Mouse (Mus musculus): Measurements from ENCODE around the gene Arhgef19. TPM values are rescaled to one million over a fixed set of nuclear protein-coding genes. Genes with fewer than 3 reads are reported as not detected.

The Arhgef19 gene
- total RNA-seq, 2 experiments from 2014 or later: 17.9 to 21.2 TPM

DNA sequence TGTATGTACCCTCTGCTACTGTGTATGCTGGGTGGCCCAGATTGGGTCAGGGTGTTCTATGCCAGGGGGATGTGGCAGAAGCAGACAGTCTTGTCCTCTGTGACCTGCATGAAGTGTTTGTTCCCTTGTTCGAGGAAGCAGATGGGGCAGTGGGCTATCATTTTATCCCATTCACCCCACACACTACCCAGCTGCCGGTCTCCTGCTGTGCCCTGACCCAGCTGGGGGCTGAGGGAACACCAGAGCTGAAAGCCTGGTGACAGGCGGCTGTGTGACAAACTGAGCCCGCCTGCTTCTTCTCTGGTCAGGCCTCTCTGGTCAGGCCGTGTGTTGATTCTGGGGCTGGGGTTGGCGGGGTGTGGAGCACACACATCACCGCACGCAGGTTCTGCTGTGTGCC lies 66.8 kb downstream of the Arhgef19 start:
- no peak for DNase-seq (ENCODE audit: low spot score in 2 of 2)

Other genes starting within 250 kb of the Arhgef19 start
- 1 to 10 TPM; 3.8 to 4.4 TPM for gene Mfap2, start 229.1 kb upstream of the Arhgef19 start, total RNA-seq (2021)
- 10 to 100 TPM; 44.6 to 55.4 TPM for gene Crocc, start 178.9 kb upstream of the Arhgef19 start, total RNA-seq (2021)
- gene Necap2, start 161.1 kb upstream of the Arhgef19 start, total RNA-seq (2021): 10 to 100 TPM; 43.2 to 44.3 TPM
- under 1 TPM; 0.21 to 0.23 TPM for gene Spata21, start 151.2 kb upstream of the Arhgef19 start, total RNA-seq (2021)
- gene Szrd1, start 99.7 kb upstream of the Arhgef19 start, total RNA-seq (2021): 10 to 100 TPM; 51.3 to 54.1 TPM
- gene Fbxo42, start 91.6 kb upstream of the Arhgef19 start, total RNA-seq (2021): 10 to 100 TPM; 30.1 to 31.5 TPM
- gene Rsg1, start 25.5 kb upstream of the Arhgef19 start, total RNA-seq (2021): 1 to 10 TPM; 3.6 to 4.3 TPM
- 1 to 10 TPM; 1.3 to 1.5 TPM for gene Epha2, start 61.7 kb downstream of the Arhgef19 start, total RNA-seq (2021)
- 1 to 10 TPM; 4.2 to 4.3 TPM for gene Fam131c, start 128.7 kb downstream of the Arhgef19 start, total RNA-seq (2021)
- gene Clcnka, start 159.2 kb downstream of the Arhgef19 start, total RNA-seq (2021): not detected
- gene Clcnkb, start 176.5 kb downstream of the Arhgef19 start, total RNA-seq (2021): not detected
- gene Hspb7, start 181.3 kb downstream of the Arhgef19 start, total RNA-seq (2021): under 1 TPM; 0.16 to 0.46 TPM
- gene Srarp, start 196.6 kb downstream of the Arhgef19 start, total RNA-seq (2021): 1 to 10 TPM; 2.3 to 4.9 TPM
- gene Zbtb17, start 205.2 kb downstream of the Arhgef19 start, total RNA-seq (2021): 10 to 100 TPM; 38.8 to 47.7 TPM